Mouse (Mus musculus) cortical plate, adult 2 months (tissue): ENCODE data around the gene Eif2ak1.

Experiments used
- CTCF ChIP-seq: fragments of 200-500 bp; IDR thresholded peaks from 2 replicates; pipeline ENCODE4 v1.5.1; 2011; ENCODE audit warnings: mild to moderate bottlenecking, control low read depth, low read length; ENCODE audit not compliant: insufficient read depth; ENCODE audit errors: extremely low read depth
- POLR2A ChIP-seq: fragments of 200-500 bp; IDR thresholded peaks from 2 replicates; pipeline ENCODE4 v1.6.1; 2011; ENCODE audit warnings: mild to moderate bottlenecking, low read length, control low read depth; ENCODE audit not compliant: insufficient read depth; ENCODE audit errors: extremely low read depth

DNA sequence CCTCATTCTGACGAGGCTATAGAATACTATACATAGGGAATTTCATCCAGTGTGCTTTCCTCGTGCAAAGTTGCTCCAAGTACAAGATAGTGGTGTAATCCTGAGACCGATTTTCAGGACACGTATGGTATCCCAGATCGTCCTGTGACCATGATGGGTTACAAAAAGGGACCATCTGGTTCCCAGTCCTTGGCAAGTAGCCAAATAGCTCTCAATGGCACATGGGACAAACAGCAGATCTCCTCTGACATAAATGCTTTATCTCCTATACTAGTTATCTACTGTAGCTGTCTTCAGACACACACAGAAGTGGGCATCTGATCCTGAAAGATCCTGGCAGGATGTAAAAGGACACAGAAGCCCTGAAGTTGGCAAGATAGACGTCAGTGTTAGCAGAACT, 32.2 kb upstream of the Eif2ak1 start:
- TF ChIP-seq CTCF (no peak), POLR2A (no peak)
